Mouse (Mus musculus) liver, adult 2 months (tissue): Measurements from ENCODE around the gene Atp5d.

Experiments used
- CTCF ChIP-seq: fragments of 200-500 bp; IDR thresholded peaks from 2 replicates; pipeline ENCODE4 v1.5.1; 2011; ENCODE audit warnings: low read depth, low read length, control low read depth
- POLR2A ChIP-seq: fragments of 200-500 bp; IDR thresholded peaks from 2 replicates; pipeline ENCODE4 v1.6.1; 2011; ENCODE audit warnings: low read length, control low read depth; ENCODE audit not compliant: insufficient read depth; ENCODE audit errors: extremely low read depth

DNA sequence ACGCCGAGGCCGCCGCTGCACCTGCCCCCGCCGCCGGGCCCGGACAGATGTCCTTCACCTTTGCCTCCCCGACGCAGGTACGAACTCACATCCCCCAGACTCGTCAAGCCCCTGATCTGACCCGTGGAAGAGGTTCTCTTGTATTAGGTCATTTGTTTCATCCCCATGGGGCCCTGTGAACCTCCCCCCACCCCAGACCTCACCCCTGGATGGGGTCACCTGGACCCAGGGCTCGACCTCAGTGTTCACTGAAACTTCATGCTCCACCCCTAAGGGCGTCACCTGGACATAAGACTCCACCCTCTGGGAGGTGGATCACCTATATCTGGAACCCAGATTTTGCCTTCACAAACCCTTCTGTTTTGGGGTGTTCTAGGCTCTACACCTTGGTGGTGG is 4.1 kb downstream of the Atp5d start:
- 0 out of 2 replicates have a peak, but pooled peaks have one; percentile 12 for TF ChIP-seq POLR2A
- no peak for TF ChIP-seq CTCF
